Mouse (Mus musculus): ENCODE measurements at regions not wholly inside any gene's neighbourhood (a gene's known extent, or its start where the extent isn't known, plus 50 kb on each side); places are given as distances from the start of the nearest gene placed in this dataset.

- Histone ChIP-seq H3K4me2 (ENCODE audit: low read depth, low read length) (no peak overlapping the region), H3K9ac (ENCODE audit: low read depth, low read length) (no peak overlapping the region), H3K27ac (ENCODE audit: low read length) (no peak overlapping the region), H3K36me3 (ENCODE audit: control insufficient read depth, insufficient read depth, low read length) (no peaks in the 10 kb centered on the region), H3K4me1 (ENCODE audit: control insufficient read depth, insufficient read depth, low read length) (peaks cover 21% of the 10 kb centered on the region), H3K9me3 (ENCODE audit: control insufficient read depth, low read length) (no peaks in the 10 kb centered on the region), H3K4me3 (ENCODE audit: low read length) (no peak overlapping the region), H3K27me3 (replicated peaks; ENCODE audit: control insufficient read depth, insufficient read depth, low read length) (no peaks in the 10 kb centered on the region)
- 88% methylated on average over 4 of the region's 4 CpGs for WGBS
- no peak for ATAC-seq
Measured at GRCm38 (mm10) chr10:117461261-117461660, 81.4 kb upstream of the Cpsf6 start.

DNA sequence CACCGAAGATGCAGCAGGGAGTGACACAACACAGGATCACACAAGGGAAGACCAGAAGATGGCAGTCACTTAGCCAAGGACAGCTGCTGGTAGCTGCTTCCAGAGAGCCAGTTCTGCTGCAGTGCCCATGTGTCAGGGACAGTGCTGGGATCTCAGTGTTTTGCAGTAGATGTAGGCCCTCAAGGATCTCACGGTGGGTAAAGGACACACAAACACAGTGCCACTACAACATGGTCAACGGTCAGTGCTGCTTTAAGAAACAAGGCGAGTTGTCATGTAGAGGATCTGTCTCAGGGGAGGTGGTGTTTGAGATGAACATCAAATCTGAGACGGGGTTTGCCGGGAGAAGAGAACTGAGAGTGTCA, 80.5 kb upstream of the Cpsf6 start:
- Histone ChIP-seq H3K4me2 (ENCODE audit: low read depth, low read length) (no peak overlapping the region), H3K27ac (ENCODE audit: low read length) (no peak overlapping the region), H3K4me3 (ENCODE audit: low read length) (no peak overlapping the region), H3K9ac (ENCODE audit: low read depth, low read length) (no peak overlapping the region), H3K4me1 (ENCODE audit: control insufficient read depth, insufficient read depth, low read length) (peaks cover 24% of the 10 kb centered on the region), H3K9me3 (ENCODE audit: control insufficient read depth, low read length) (no peaks in the 10 kb centered on the region), H3K36me3 (ENCODE audit: control insufficient read depth, insufficient read depth, low read length) (no peaks in the 10 kb centered on the region), H3K27me3 (replicated peaks; ENCODE audit: control insufficient read depth, insufficient read depth, low read length) (no peaks in the 10 kb centered on the region)
- 96% methylated on average over 6 of the region's 6 CpGs for WGBS
- no peak for ATAC-seq

DNA sequence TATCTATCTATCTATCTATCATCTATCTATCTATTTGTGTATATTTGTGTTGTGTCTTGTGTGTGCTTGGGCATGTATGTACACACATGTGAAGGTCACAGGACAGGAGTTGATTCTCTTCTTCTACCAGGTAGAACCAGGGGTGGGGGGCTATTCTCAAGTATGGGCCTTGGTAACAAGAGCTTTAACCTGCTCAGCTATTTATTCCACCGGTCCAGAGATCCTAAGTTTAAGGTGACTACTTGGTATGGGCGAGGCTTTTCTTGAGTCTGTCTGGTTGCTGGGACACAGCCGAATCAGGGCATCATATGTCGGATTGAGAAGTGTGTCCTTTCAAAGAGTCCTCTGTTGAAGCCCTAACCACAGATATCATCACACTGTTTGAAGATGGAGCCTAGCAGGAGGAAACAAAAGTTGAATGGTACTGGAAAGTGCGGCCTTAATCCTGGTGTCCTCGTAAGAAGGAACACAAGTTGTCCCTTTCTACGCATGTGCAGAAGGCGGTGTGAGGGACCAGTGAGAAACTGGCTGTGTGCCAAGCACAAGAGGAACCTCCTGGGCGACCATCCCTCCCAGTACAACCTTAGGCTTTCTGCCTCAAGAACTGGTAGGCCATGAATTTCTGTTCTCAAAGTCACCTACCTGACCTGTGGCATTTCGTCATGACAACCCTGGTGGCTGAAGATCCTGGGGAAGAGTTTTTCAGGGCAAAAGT, 80.0 kb upstream of the Cpsf6 start:
- Histone ChIP-seq H3K36me3 (ENCODE audit: control insufficient read depth, insufficient read depth, low read length) (no peaks in the 10 kb centered on the region), H3K4me3 (ENCODE audit: low read length) (no peak overlapping the region), H3K9ac (ENCODE audit: low read depth, low read length) (no peak overlapping the region), H3K4me2 (ENCODE audit: low read depth, low read length) (no peak overlapping the region), H3K4me1 (ENCODE audit: control insufficient read depth, insufficient read depth, low read length) (peaks cover 25% of the 10 kb centered on the region), H3K9me3 (ENCODE audit: control insufficient read depth, low read length) (no peaks in the 10 kb centered on the region), H3K27me3 (replicated peaks; ENCODE audit: control insufficient read depth, insufficient read depth, low read length) (no peaks in the 10 kb centered on the region), H3K27ac (ENCODE audit: low read length) (no peak overlapping the region)
- no peak for ATAC-seq
- 86% methylated on average over 10 of the region's 10 CpGs for WGBS

- 77% methylated on average over 2 of the region's 2 CpGs for WGBS
- Histone ChIP-seq H3K9ac (ENCODE audit: low read depth, low read length) (no peak overlapping the region), H3K27ac (ENCODE audit: low read length) (no peak overlapping the region), H3K27me3 (replicated peaks; ENCODE audit: control insufficient read depth, insufficient read depth, low read length) (no peaks in the 10 kb centered on the region), H3K9me3 (ENCODE audit: control insufficient read depth, low read length) (no peaks in the 10 kb centered on the region), H3K4me1 (ENCODE audit: control insufficient read depth, insufficient read depth, low read length) (peaks cover 27% of the 10 kb centered on the region), H3K36me3 (ENCODE audit: control insufficient read depth, insufficient read depth, low read length) (no peaks in the 10 kb centered on the region), H3K4me3 (ENCODE audit: low read length) (no peak overlapping the region), H3K4me2 (ENCODE audit: low read depth, low read length) (no peak overlapping the region)
- ATAC-seq, result no peak
Measured at GRCm38 (mm10) chr10:117459041-117459475, 79.2 kb upstream of the Cpsf6 start.

DNA sequence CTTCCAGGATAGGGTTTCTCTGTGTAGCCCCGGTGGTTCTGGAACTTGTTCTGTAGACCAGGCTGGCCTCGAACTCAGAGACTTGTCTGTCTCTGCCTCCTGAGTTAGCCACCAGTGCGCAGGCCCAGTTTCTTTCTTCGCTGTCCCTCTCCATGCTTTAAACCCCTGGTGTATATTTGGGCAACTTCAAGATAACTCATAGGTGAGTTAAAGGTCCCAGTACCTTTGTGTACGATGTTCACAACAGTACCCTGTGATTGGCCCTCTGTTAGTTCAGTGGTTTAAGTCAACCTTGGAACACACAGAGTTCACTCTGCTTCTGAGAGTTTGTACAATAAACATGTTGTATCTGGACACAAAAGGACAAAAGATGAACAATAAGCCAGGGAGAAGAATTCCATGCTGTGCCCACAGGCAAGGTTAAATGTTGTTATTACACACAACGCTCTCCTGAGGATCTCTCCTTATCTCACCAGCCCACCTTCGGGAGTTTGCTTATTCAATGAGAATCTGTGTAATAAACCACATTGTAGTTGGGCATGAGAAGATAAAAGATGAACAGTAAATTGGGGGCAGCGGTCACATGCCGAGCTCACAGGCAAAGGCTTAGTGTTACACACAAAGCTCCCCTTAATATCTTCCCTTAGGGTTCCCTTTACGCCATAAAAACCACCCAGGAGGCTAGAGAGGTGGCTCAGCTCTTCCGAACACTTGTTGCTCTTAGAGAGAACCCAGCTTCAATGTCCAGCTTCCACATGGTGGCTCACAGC, 78.6 kb upstream of the Cpsf6 start:
- H3K27ac ChIP-seq (ENCODE audit: low read length), result no peak overlapping the region
- peaks cover 27% of the 10 kb centered on the region for H3K4me1 ChIP-seq (ENCODE audit: control insufficient read depth, insufficient read depth, low read length)
- no peak overlapping the region for H3K9ac ChIP-seq (ENCODE audit: low read depth, low read length)
- H3K4me3 ChIP-seq (ENCODE audit: low read length), result no peak overlapping the region
- no peak overlapping the region for H3K4me2 ChIP-seq (ENCODE audit: low read depth, low read length)
- ATAC-seq, result no peak
- H3K36me3 ChIP-seq (ENCODE audit: control insufficient read depth, insufficient read depth, low read length), result no peaks in the 10 kb centered on the region
- no peaks in the 10 kb centered on the region for H3K9me3 ChIP-seq (ENCODE audit: control insufficient read depth, low read length)
- WGBS, result 68% methylated on average over 11 of the region's 11 CpGs
- no peaks in the 10 kb centered on the region for H3K27me3 ChIP-seq (replicated peaks; ENCODE audit: control insufficient read depth, insufficient read depth, low read length)

GRCm38 (mm10) chr10:117457701-117457950, 77.8 kb upstream of the Cpsf6 start:
- Histone ChIP-seq H3K4me2 (ENCODE audit: low read depth, low read length) (no peak overlapping the region), H3K4me3 (ENCODE audit: low read length) (no peak overlapping the region), H3K9me3 (ENCODE audit: control insufficient read depth, low read length) (no peaks in the 10 kb centered on the region), H3K4me1 (ENCODE audit: control insufficient read depth, insufficient read depth, low read length) (peaks cover 27% of the 10 kb centered on the region), H3K36me3 (ENCODE audit: control insufficient read depth, insufficient read depth, low read length) (no peaks in the 10 kb centered on the region), H3K27ac (ENCODE audit: low read length) (no peak overlapping the region), H3K9ac (ENCODE audit: low read depth, low read length) (no peak overlapping the region), H3K27me3 (replicated peaks; ENCODE audit: control insufficient read depth, insufficient read depth, low read length) (no peaks in the 10 kb centered on the region)
- no peak for ATAC-seq
- WGBS, result 62% methylated on average over 2 of the region's 2 CpGs

DNA sequence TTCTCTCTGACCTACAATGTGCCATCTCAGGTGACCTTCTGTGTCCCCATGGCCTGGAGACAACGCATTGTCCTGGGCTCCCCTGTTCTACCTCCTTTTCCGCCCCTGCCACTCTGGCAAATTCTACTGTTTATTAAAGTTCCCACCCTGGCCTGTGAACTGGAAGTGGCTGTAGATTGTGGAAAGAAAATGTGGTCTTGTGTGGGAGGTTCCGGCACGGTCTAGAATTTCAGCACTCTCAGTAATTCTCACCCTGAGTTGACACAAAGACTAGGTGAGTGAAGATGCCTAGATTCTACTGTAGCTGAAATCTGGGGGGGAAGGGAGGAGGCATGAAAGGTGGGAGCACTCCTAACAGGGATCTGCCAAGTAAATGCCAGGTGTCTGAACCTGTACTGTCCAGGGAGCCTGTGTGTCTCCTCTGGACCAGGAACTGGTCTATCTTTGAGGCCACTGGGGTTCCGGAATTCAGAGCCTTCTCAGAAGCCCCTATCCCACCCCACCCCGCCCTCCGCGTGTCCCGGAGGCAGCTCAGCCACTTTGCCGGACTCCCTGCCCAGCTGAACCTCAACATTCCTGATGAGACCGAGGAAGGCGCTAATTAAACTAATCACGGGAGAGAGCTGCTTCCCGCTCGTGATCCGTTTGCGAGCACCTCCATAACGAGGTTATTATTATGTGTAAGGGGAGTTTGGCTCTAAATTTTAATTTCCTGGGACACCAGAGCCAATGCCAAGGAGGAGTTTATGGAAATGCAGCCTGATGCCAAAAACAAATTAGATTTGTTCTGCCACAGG, 77.3 kb upstream of the Cpsf6 start:
- Histone ChIP-seq H3K4me1 (ENCODE audit: control insufficient read depth, insufficient read depth, low read length) (peaks cover 28% of the 10 kb centered on the region), H3K27ac (ENCODE audit: low read length) (peak overlapping the region; percentile 95), H3K4me2 (ENCODE audit: low read depth, low read length) (no peak overlapping the region), H3K4me3 (ENCODE audit: low read length) (no peak overlapping the region), H3K27me3 (replicated peaks; ENCODE audit: control insufficient read depth, insufficient read depth, low read length) (no peaks in the 10 kb centered on the region), H3K9ac (ENCODE audit: low read depth, low read length) (peak overlapping the region; percentile 1; the same call in 1 of the 2 replicates), H3K9me3 (ENCODE audit: control insufficient read depth, low read length) (no peaks in the 10 kb centered on the region), H3K36me3 (ENCODE audit: control insufficient read depth, insufficient read depth, low read length) (no peaks in the 10 kb centered on the region)
- ATAC-seq, result no peak
- WGBS, result 56% methylated on average over 18 of the region's 18 CpGs

DNA sequence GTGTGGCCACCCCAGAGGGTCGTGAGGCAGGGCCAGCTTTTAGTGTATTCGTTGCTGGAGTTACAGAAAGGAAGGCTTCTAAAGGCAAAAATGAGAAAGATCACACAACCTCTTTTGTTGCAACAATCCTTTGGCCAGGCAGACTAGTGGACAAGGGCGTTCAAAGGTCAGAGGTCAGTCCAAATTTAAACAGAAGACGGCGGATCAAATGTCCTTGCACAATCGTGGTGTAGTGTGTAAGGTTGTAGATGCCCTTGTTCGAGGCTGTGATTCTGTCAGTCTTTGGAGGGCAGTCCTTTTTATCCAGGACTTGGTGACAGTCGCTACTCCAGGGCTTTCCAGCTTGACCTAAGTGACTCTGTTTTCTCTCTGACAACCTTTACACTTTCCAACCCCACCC, 76.6 kb upstream of the Cpsf6 start:
- H3K4me3 ChIP-seq (ENCODE audit: low read length), result no peak overlapping the region
- H3K27ac ChIP-seq (ENCODE audit: low read length), result peak overlapping the region; percentile 95
- ATAC-seq, result no peak
- H3K4me2 ChIP-seq (ENCODE audit: low read depth, low read length), result no peak overlapping the region
- H3K27me3 ChIP-seq (replicated peaks; ENCODE audit: control insufficient read depth, insufficient read depth, low read length), result no peaks in the 10 kb centered on the region
- H3K4me1 ChIP-seq (ENCODE audit: control insufficient read depth, insufficient read depth, low read length), result peaks cover 25% of the 10 kb centered on the region
- no peaks in the 10 kb centered on the region for H3K36me3 ChIP-seq (ENCODE audit: control insufficient read depth, insufficient read depth, low read length)
- 41% methylated on average over 8 of the region's 8 CpGs for WGBS
- no peaks in the 10 kb centered on the region for H3K9me3 ChIP-seq (ENCODE audit: control insufficient read depth, low read length)
- H3K9ac ChIP-seq (ENCODE audit: low read depth, low read length), result 0 out of 2 replicates have a peak overlapping the region, but pooled peaks have one; percentile 11

- 0 out of 2 replicates have a peak overlapping the region, but pooled peaks have one; percentile 11 for H3K9ac ChIP-seq (ENCODE audit: low read depth, low read length)
- no peak overlapping the region for H3K4me3 ChIP-seq (ENCODE audit: low read length)
- 45% methylated on average over 9 of the region's 9 CpGs for WGBS
- peaks cover 25% of the 10 kb centered on the region for H3K4me1 ChIP-seq (ENCODE audit: control insufficient read depth, insufficient read depth, low read length)
- H3K9me3 ChIP-seq (ENCODE audit: control insufficient read depth, low read length), result no peaks in the 10 kb centered on the region
- peak; percentile 86 for ATAC-seq
- no peaks in the 10 kb centered on the region for H3K27me3 ChIP-seq (replicated peaks; ENCODE audit: control insufficient read depth, insufficient read depth, low read length)
- H3K36me3 ChIP-seq (ENCODE audit: control insufficient read depth, insufficient read depth, low read length), result no peaks in the 10 kb centered on the region
- H3K27ac ChIP-seq (ENCODE audit: low read length), result peak overlapping the region; percentile 95
- H3K4me2 ChIP-seq (ENCODE audit: low read depth, low read length), result no peak overlapping the region
Measured at GRCm38 (mm10) chr10:117455595-117456302, 75.9 kb upstream of the Cpsf6 start.

Data from intestine, embryonic 16.5 days (tissue).